Mouse (Mus musculus) C2C12 (cell line): ENCODE measurements around the gene Slc35a3.

Experiments
- CTCF ChIP-seq: IDR thresholded peaks from one replicate; pipeline ENCODE4 v1.5.1; 2011; ENCODE audit not compliant: control insufficient read depth, insufficient read depth, insufficient read length
- FOSL1 ChIP-seq: IDR thresholded peaks from one replicate; pipeline ENCODE4 v1.8.0; 2011; ENCODE audit warnings: mild to moderate bottlenecking, low read length; ENCODE audit not compliant: poor library complexity, insufficient read depth, severe bottlenecking
- MAX ChIP-seq: IDR thresholded peaks from one replicate; pipeline ENCODE4 v1.6.1; 2011; ENCODE audit warnings: mild to moderate bottlenecking, control low read depth
- MYOD1 ChIP-seq: IDR thresholded peaks from one replicate; pipeline ENCODE4 v1.6.1; 2011; ENCODE audit warnings: low read depth; ENCODE audit not compliant: control insufficient read depth, insufficient read length
- USF1 ChIP-seq: IDR thresholded peaks from one replicate; pipeline ENCODE4 v1.6.1; 2011; ENCODE audit warnings: low read depth, mild to moderate bottlenecking, control low read depth, moderate library complexity

DNA sequence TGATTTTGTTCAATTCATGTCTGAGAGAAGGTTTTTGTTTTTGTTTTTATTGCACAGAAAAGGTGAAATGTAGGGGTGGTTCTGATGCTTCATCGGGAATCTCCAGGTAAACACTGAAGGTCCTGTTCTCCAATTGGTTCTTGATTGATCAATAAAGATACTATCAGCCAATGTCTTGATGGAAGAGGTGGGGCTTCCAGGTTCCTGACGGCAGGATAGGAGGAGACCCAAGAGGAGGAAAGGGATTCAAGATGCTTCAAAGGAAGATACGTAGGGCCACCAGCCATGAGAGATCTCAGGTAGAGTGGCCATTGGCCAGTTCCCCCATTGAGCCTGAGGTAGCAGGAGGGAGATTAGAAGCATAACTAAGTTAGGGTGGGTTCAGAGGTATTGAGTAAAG is 6.3 kb upstream of the Slc35a3 start:
- TF ChIP-seq CTCF (no peak), MYOD1 (no peak), USF1 (no peak), MAX (no peak), FOSL1 (no peak)
